Mouse (Mus musculus) intestine, embryonic 16.5 days (tissue): ENCODE results near the gene Psmd8. TPM values are rescaled to one million over a fixed set of nuclear protein-coding genes. Genes with fewer than 3 reads are reported as not detected.

ENCODE experiments used
- ATAC-seq: fragments of 200-750 bp; cut with Nextera tagmentation; 2 replicates; pipeline ENCODE4 v1.8.0; 2017; ENCODE audit warnings: moderate TSS enrichment, moderate library complexity
- H3K27ac ChIP-seq: fragments of 300-500 bp; sonication (generic); 2 replicates; pipeline ENCODE4 v1.5.1; 2014; ENCODE audit warnings: mild to moderate bottlenecking, low read length
- H3K27me3 ChIP-seq: fragments of 300-500 bp; sonication (generic); replicated peaks from 2 replicates; pipeline ENCODE4 v1.6.1; 2014; ENCODE audit warnings: low read length, control low read depth, mixed read lengths; ENCODE audit not compliant: control insufficient read depth, insufficient read depth
- H3K36me3 ChIP-seq: fragments of 300-500 bp; sonication (generic); 2 replicates; pipeline ENCODE4 v1.6.1; 2014; ENCODE audit warnings: low read length, control low read depth; ENCODE audit not compliant: control insufficient read depth, insufficient read depth
- H3K4me1 ChIP-seq: fragments of 300-500 bp; sonication (generic); 2 replicates; pipeline ENCODE4 v1.6.1; 2014; ENCODE audit warnings: low read length, control low read depth, mixed read lengths; ENCODE audit not compliant: control insufficient read depth, insufficient read depth
- H3K4me2 ChIP-seq: fragments of 300-500 bp; sonication (generic); 2 replicates; pipeline ENCODE4 v1.6.1; 2014; ENCODE audit warnings: low read depth, low read length, control low read depth
- H3K4me3 ChIP-seq: fragments of 300-500 bp; sonication (generic); 2 replicates; pipeline ENCODE4 v1.5.1; 2014; ENCODE audit warnings: mild to moderate bottlenecking, low read length
- H3K9ac ChIP-seq: fragments of 300-500 bp; sonication (generic); 2 replicates; pipeline ENCODE4 v1.6.1; 2014; ENCODE audit warnings: low read depth, low read length
- H3K9me3 ChIP-seq: fragments of 300-500 bp; sonication (generic); 2 replicates; pipeline ENCODE4 v1.6.1; 2016; ENCODE audit warnings: low read length, control low read depth; ENCODE audit not compliant: control insufficient read depth
- WGBS: fragments of 180-500 bp; shearing (Covaris S2); extraction: QIAGEN DNeasy Blood & Tissue Kit; methylation state at CpG from one replicate; pipeline ENCODE4 v1.1.7; 2014; 5-methylcytosine and 5-hydroxymethylcytosine counted together
- polyA plus RNA-seq: library from polyadenylated mRNA; unstranded; fragments of >200 nt; fragmentation: Nextera tagmentation; extraction: Ambion mirVana; gene quantifications from 2 replicates; pipeline ENCODE4 v1.2.1, GENCODE M21; 2015

The Psmd8 gene
- polyA plus RNA-seq, 1 experiment from 2014 or later, result 241 TPM

- no peak overlapping the region for H3K9ac ChIP-seq
- H3K27me3 ChIP-seq, result peaks cover 38% of the 10 kb centered on the region
- no peaks in the 10 kb centered on the region for H3K9me3 ChIP-seq
- H3K27ac ChIP-seq, result no peak overlapping the region
- no peak overlapping the region for H3K4me2 ChIP-seq
- ATAC-seq, result no peak
- peaks cover 17% of the 10 kb centered on the region for H3K4me1 ChIP-seq
- WGBS, result 51% methylated on average over 32 of the region's 32 CpGs
- H3K36me3 ChIP-seq, result peaks cover 23% of the 10 kb centered on the region
- no peak overlapping the region for H3K4me3 ChIP-seq
Measured at GRCm38 (mm10) chr7:29172390-29173016, 8.0 kb downstream of the Psmd8 start.

- ATAC-seq, result no peak
- no peaks in the 10 kb centered on the region for H3K9me3 ChIP-seq
- peak overlapping the region; percentile 60 for H3K9ac ChIP-seq
- WGBS, result 8% methylated on average over 34 of the region's 34 CpGs
- H3K36me3 ChIP-seq, result peaks cover 23% of the 10 kb centered on the region
- H3K4me1 ChIP-seq, result peaks cover 17% of the 10 kb centered on the region
- H3K4me3 ChIP-seq, result peak overlapping the region; percentile 57
- peak overlapping the region; percentile 92 for H3K4me2 ChIP-seq
- peaks cover 39% of the 10 kb centered on the region for H3K27me3 ChIP-seq
- H3K27ac ChIP-seq, result no peak overlapping the region
Measured at GRCm38 (mm10) chr7:29171562-29172097, 8.9 kb downstream of the Psmd8 start.

GRCm38 (mm10) chr7:29170755-29171561, 9.5 kb downstream of the Psmd8 start:
- WGBS, result 2% methylated on average over 43 of the region's 43 CpGs
- Histone ChIP-seq H3K9ac (peak overlapping the region; percentile 60), H3K27me3 (peaks cover 39% of the 10 kb centered on the region), H3K9me3 (no peaks in the 10 kb centered on the region), H3K4me2 (peak overlapping the region; percentile 92), H3K27ac (no peak overlapping the region; the same call in 1 of the 2 replicates), H3K4me1 (peaks cover 17% of the 10 kb centered on the region), H3K4me3 (peak overlapping the region; percentile 57), H3K36me3 (peaks cover 18% of the 10 kb centered on the region)
- peak; percentile 6; the same call in 1 of the 2 replicates for ATAC-seq

GRCm38 (mm10) chr7:29170066-29170754, 10.3 kb downstream of the Psmd8 start, which contains the start of the genes Ggn and Spred3:
TSS of gene Ggn (plus strand) at chr7:29170210.
TSS of gene Spred3 (minus strand) at chr7:29170411.
- no peaks in the 10 kb centered on the region for H3K9me3 ChIP-seq
- peaks cover 11% of the 10 kb centered on the region for H3K36me3 ChIP-seq
- peak within 1 kb of the TSS; percentile 51 for H3K27ac ChIP-seq
- H3K27me3 ChIP-seq, result peaks cover 39% of the 10 kb centered on the region
- peaks cover 17% of the 10 kb centered on the region for H3K4me1 ChIP-seq
- peak; percentile 74 for ATAC-seq
- peak within 1 kb of the TSS; percentile 92 for H3K4me2 ChIP-seq
- H3K9ac ChIP-seq, result peak within 1 kb of the TSS; percentile 68
- peak within 1 kb of the TSS; percentile 57 for H3K4me3 ChIP-seq
- WGBS, result under 1% methylated on average over 30 of the region's 30 CpGs

GRCm38 (mm10) chr7:29169231-29170065, 11.1 kb downstream of the Psmd8 start:
- Histone ChIP-seq H3K27ac (peak overlapping the region; percentile 51), H3K4me2 (peak overlapping the region; percentile 92), H3K27me3 (peaks cover 36% of the 10 kb centered on the region), H3K9me3 (no peaks in the 10 kb centered on the region), H3K4me1 (peaks cover 17% of the 10 kb centered on the region), H3K9ac (peak overlapping the region; percentile 68), H3K36me3 (peaks cover 3% of the 10 kb centered on the region; the same call in 1 of the 2 replicates), H3K4me3 (peak overlapping the region; percentile 57)
- ATAC-seq, result peak; percentile 85
- WGBS, result under 1% methylated on average over 26 of the region's 39 CpGs

GRCm38 (mm10) chr7:29168791-29169230, 11.7 kb downstream of the Psmd8 start:
- Histone ChIP-seq H3K9ac (peak overlapping the region; percentile 68), H3K27ac (no peak overlapping the region), H3K4me1 (peaks cover 17% of the 10 kb centered on the region), H3K4me2 (peak overlapping the region; percentile 92), H3K27me3 (peaks cover 36% of the 10 kb centered on the region), H3K4me3 (peak overlapping the region; percentile 57), H3K36me3 (no peaks in the 10 kb centered on the region), H3K9me3 (no peaks in the 10 kb centered on the region)
- no peak for ATAC-seq
- WGBS, result 3% methylated on average over 14 of the region's 14 CpGs

- Histone ChIP-seq H3K27ac (no peak overlapping the region), H3K4me3 (peak overlapping the region; percentile 57), H3K4me2 (peak overlapping the region; percentile 92), H3K9ac (no peak overlapping the region), H3K36me3 (no peaks in the 10 kb centered on the region), H3K27me3 (peaks cover 33% of the 10 kb centered on the region), H3K9me3 (no peaks in the 10 kb centered on the region), H3K4me1 (peaks cover 17% of the 10 kb centered on the region)
- 17% methylated on average over 10 of the region's 10 CpGs for WGBS
- no peak for ATAC-seq
Measured at GRCm38 (mm10) chr7:29168121-29168695, 12.3 kb downstream of the Psmd8 start.

GRCm38 (mm10) chr7:29167656-29168055, 12.8 kb downstream of the Psmd8 start:
- H3K4me1 ChIP-seq, result peaks cover 22% of the 10 kb centered on the region
- H3K27ac ChIP-seq, result no peak overlapping the region
- WGBS, result 34% methylated on average over 16 of the region's 19 CpGs
- no peaks in the 10 kb centered on the region for H3K9me3 ChIP-seq
- H3K27me3 ChIP-seq, result peaks cover 28% of the 10 kb centered on the region
- no peak overlapping the region for H3K4me3 ChIP-seq
- ATAC-seq, result no peak
- H3K9ac ChIP-seq, result no peak overlapping the region
- no peaks in the 10 kb centered on the region for H3K36me3 ChIP-seq
- no peak overlapping the region for H3K4me2 ChIP-seq
